Mouse (Mus musculus): ENCODE measurements around the gene Abr.

Gene Abr

DNA sequence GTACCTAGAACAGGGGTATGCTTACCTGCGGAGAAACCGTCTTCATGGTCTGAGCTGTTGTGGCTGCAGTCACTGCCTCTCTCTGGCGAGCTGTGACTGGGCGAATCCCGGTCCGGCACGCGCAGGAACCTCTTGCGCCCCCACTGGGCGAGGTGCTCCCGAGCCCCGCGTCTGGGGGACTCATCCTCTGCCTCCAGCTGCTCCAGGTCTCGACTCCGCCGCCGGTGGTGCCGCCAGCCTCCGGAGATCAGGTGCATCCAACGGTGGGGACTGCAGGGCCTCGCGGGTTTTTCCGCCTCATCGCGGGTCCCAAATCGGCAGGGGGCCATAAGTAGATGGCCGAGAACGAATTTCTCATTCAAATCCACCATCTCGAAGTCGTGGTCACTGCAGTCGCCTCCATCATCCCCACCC, at the start of gene Abr:
Gene Abr (minus strand): TSS at position 163 of the 414 bp plus-strand sequence.
- DNase-seq (ENCODE audit: low spot score in 2 of 2): peak; percentile 13 to 30

GRCm38 (mm10) chr11:76667807-76668206, 45.7 kb upstream of the Abr start:
- no peak for DNase-seq (ENCODE audit: low spot score in 2 of 2)

GRCm38 (mm10) chr11:76666002-76666649, 44.0 kb upstream of the Abr start:
- DNase-seq (ENCODE audit: low spot score in 2 of 2): no peak

DNA sequence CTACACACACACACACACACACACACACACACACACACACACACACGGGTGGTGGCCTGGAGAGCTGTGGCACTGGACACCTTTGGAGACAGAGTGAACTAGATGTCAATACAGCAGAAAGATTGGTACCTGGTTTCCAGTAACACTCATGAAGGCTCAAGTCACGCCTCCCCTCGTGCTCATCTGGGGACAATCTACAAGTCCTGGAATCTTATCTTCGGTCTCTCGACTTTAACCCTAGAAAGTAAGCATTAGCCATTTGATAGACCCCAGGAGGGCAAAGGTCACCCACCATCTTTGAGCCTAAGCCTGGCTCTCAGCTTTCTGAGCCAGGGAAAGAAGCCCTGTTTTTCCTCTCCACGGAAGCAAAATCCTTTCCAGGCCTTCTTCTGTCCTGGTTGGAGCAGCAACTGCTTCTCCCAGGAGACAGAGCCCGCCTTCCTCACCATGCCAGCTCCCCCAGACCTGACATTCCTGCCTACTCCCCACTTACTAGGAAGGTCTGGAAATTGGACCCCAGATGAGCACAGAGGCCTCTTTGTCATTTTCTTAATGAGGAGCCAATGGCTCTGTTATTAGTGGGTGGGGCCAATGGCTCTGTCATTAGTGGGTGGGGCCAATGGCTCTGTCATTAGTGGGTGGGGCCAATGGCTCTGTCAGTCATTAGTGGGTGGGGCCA, 39.8 kb upstream of the Abr start:
- DNase-seq (ENCODE audit: low spot score in 2 of 2): no peak

DNA sequence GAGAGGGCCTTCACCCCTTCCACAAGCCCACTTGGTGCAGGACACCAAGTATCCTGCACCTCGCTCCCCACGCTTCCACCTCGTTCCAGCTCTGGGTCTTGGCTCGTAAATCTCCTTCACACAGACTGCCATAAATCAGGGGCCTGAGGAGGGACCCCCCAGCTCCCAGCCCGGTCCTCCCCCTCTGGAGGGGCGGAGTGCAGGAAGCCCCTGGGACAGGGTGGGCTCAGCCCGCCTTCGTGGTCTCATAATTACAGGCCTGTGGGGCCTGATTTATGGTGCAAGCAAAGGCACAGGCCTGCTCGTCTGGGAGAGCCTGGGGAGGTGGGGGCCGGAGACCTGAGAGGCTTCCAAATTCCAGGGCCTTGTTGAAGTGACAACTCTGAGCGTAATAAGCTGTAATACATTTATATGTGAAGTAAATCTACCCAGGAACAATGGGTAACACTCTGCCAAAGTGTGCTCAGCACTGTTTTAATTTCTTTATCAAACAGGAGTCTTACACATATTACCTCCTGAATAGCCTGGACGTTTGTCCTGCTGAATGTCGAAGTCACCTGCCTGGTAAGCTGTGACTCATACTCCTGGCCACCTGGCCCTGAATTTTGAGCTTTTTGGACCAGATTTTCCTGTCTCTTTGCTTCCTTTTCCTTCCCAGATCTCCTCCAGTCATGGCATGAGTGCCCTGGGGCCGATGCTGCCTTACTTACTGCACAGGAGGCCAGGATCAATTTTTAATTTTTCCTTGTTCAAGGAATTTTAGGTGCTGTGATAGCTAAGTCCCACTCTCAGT, 37.2 kb upstream of the Abr start:
- no peak for DNase-seq (ENCODE audit: low spot score in 2 of 2)

GRCm38 (mm10) chr11:76657450-76657970, 35.4 kb upstream of the Abr start:
- DNase-seq (ENCODE audit: low spot score in 2 of 2): no peak

DNA sequence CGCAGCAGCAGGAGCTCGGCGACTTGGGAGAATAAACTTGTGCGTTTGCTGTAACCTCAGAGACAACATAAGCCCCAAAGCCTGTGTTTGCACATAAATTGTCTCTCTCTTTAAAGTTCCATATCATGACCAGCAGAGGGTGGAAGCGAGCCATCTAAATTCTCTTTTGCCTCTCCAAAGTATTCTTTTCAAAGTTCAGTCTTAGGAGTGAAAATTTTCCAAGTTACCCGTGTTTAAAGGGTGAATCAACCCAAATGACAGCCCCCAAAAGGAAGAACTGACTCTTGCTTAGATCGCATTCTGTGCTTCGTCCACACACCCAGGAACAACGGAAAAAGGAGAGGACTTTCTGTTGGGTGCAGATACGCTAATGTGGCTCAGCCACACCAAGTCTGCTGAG, 33.0 kb upstream of the Abr start:
- peak in 1 of 2 experiments; percentile 44 for DNase-seq (ENCODE audit: low spot score in 2 of 2)

GRCm38 (mm10) chr11:76652838-76653334, 30.8 kb upstream of the Abr start:
- DNase-seq (ENCODE audit: low spot score in 2 of 2): no peak

DNA sequence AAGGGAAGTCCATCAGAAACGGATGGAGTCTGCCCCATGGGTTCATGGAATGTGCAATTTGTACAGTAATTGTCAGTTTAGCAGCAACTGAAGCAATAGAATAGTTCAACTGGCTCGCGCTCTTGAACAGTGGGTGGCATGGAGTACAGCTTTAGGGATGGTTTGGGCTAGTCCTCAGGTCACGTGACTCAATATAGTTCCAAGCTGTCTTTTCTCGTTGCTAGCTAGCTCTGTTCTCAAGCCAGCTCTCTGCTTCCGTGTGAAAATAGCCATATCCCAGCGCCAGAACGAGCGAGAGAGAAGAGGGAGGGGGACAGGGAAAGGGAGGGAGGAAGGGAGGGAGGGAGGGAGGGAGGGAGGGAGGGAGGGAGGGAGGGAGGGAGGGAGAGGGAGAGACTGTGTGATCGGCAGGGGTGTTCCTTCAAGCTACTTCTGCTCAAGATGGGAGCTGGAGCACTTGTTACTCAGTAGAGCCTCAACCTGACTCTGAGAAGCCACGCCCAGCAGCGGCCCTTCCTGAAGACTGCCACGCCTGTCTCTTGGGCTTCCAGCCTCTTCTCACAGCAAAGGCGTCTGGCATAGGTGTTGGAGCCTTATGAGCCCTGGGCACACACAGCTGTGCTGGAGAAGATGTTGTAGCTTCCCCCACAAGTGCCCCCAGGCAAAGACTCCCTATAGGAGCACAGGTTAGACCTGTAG, 28.9 kb upstream of the Abr start:
- DNase-seq (ENCODE audit: low spot score in 2 of 2): no peak

GRCm38 (mm10) chr11:76647500-76647899, 25.4 kb upstream of the Abr start:
- peak; percentile 77 to 78 for DNase-seq (ENCODE audit: low spot score in 2 of 2)

- no peak for DNase-seq (ENCODE audit: low spot score in 2 of 2)
These were observed 24.9 kb upstream of the Abr start for GRCm38 (mm10) chr11:76647062-76647461.

GRCm38 (mm10) chr11:76645955-76646354, 23.8 kb upstream of the Abr start:
- DNase-seq (ENCODE audit: low spot score in 2 of 2): peak; percentile 81 to 95

GRCm38 (mm10) chr11:76645036-76645435, 22.9 kb upstream of the Abr start:
- DNase-seq (ENCODE audit: low spot score in 2 of 2): no peak

DNA sequence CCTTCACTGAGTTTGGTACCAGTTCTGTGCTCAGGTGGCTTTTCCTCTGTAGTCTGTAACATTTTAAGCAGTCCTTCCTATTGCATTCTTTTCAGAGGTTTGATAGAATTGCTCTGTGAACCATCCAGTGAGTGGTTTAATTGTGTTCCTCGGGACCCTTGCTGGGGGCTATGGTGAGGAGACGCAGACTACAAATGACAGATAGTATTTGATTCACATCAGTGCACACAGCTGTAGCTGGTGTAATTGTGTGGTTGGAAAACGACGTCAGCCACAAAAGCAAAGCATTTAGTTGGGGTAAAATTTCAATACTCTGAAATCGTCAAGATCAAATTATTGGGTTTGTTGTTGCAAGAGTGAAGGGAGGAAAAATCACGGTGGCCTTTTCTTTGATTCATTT, 22.1 kb upstream of the Abr start:
- no peak for DNase-seq (ENCODE audit: low spot score in 2 of 2)

- no peak for DNase-seq (ENCODE audit: low spot score in 2 of 2)
These were observed 18.1 kb upstream of the Abr start for GRCm38 (mm10) chr11:76640231-76640630.

GRCm38 (mm10) chr11:76639269-76639985, 17.3 kb upstream of the Abr start:
- no peak for DNase-seq (ENCODE audit: low spot score in 2 of 2)

DNA sequence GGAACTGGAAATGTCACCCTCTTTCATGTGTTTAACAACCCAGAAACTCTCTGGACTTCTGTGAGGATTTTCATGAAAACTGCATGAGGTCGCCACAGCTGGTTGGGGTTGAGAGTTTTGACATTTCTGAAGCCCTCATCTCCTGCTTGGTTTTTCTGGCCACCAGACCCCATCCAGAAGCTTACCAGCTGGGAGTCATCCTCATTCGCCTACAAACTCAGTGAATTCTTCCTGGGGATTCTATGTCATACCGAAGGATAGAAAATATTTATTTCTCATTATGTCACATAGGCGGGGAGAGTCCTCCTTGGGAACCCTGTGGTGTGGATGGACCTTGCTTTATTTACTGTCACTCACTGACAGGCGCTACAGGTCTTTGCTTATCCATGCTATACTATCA, 8.4 kb upstream of the Abr start:
- no peak for DNase-seq (ENCODE audit: low spot score in 2 of 2)

DNA sequence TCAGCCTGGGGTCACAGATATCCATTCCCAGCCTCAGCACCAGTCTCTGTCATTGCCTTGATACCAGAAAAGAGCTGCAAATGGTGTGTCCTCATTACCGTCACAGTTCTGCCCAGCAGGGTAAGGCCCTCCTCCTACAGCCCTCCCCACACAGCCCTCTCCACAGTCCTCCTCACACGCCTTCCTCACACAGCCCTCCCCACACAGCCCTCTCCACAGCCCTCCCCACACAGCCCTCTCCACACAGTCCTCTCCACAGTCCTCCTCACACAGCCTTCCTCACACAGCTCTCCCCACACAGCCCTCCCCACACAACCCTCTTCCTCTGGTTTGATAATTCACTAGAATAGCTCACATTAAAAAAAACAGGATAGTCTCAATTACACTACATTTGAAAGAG, 7.9 kb upstream of the Abr start:
- DNase-seq (ENCODE audit: low spot score in 2 of 2): no peak

- DNase-seq (ENCODE audit: low spot score in 2 of 2): no peak
These were observed 6.5 kb upstream of the Abr start for GRCm38 (mm10) chr11:76628613-76629012.

GRCm38 (mm10) chr11:76624881-76625280, 2.8 kb upstream of the Abr start:
- no peak for DNase-seq (ENCODE audit: low spot score in 2 of 2)

- no peak for DNase-seq (ENCODE audit: low spot score in 2 of 2)
These were observed 2.0 kb upstream of the Abr start for GRCm38 (mm10) chr11:76624071-76624470.

Measured in frontal cortex, postnatal 14 days (tissue).